Mouse (Mus musculus) C2C12 (cell line): ENCODE data around the gene Dhdh. TPM values are rescaled to one million over a fixed set of nuclear protein-coding genes. Genes with fewer than 3 reads are reported as not detected.

Experiments used
- H3K27me3 ChIP-seq: one replicate; pipeline ENCODE4 v1.6.1; 2011; ENCODE audit not compliant: control insufficient read depth, insufficient read depth, insufficient read length
- H3K36me3 ChIP-seq: one replicate; pipeline ENCODE4 v1.6.1; 2011; ENCODE audit not compliant: control insufficient read depth, insufficient read depth
- H3K4me3 ChIP-seq: one replicate; pipeline ENCODE4 v1.5.1; 2011; ENCODE audit warnings: mild to moderate bottlenecking, control low read depth; ENCODE audit not compliant: poor library complexity, insufficient read depth, severe bottlenecking
- H3K79me2 ChIP-seq: one replicate; pipeline ENCODE4 v1.6.1; 2011; ENCODE audit not compliant: control insufficient read depth, insufficient read depth
- H3K79me3 ChIP-seq: one replicate; pipeline ENCODE4 v1.6.1; 2011; ENCODE audit warnings: low read depth, control low read depth
- H3ac ChIP-seq: one replicate; pipeline ENCODE3; 2011; ENCODE audit warnings: low read depth; ENCODE audit not compliant: control insufficient read depth, insufficient read length
- CEBPB ChIP-seq: IDR thresholded peaks from one replicate; pipeline ENCODE4 v1.6.1; 2011; ENCODE audit warnings: low read depth, mild to moderate bottlenecking, control low read depth, moderate library complexity
- CTCF ChIP-seq: IDR thresholded peaks from one replicate; pipeline ENCODE4 v1.5.1; 2011; ENCODE audit not compliant: control insufficient read depth, insufficient read depth, insufficient read length
- FOSL1 ChIP-seq: IDR thresholded peaks from one replicate; pipeline ENCODE4 v1.8.0; 2011; ENCODE audit warnings: mild to moderate bottlenecking, low read length; ENCODE audit not compliant: poor library complexity, insufficient read depth, severe bottlenecking
- MAX ChIP-seq: IDR thresholded peaks from one replicate; pipeline ENCODE4 v1.6.1; 2011; ENCODE audit warnings: mild to moderate bottlenecking, control low read depth
- MYOD1 ChIP-seq: IDR thresholded peaks from one replicate; pipeline ENCODE4 v1.6.1; 2011; ENCODE audit warnings: low read depth; ENCODE audit not compliant: control insufficient read depth, insufficient read length
- MYOG ChIP-seq: IDR thresholded peaks from one replicate; pipeline ENCODE4 v1.6.1; 2011; ENCODE audit not compliant: control insufficient read depth, insufficient read length; ENCODE audit errors: extremely low read depth
- USF1 ChIP-seq: IDR thresholded peaks from one replicate; pipeline ENCODE4 v1.6.1; 2011; ENCODE audit warnings: low read depth, mild to moderate bottlenecking, control low read depth, moderate library complexity
- polyA plus RNA-seq: library from polyadenylated mRNA; unstranded; fragments of >200 nt; fragmentation: generic; extraction: Trizol; gene quantifications from one replicate; pipeline ENCODE4 v1.2.1, GENCODE M21; 2012; ENCODE audit warnings: missing spikeins

Gene Dhdh
- polyA plus RNA-seq, 1 experiment, result 0.07 TPM

GRCm38 (mm10) chr7:45455932-45456696, 32.5 kb downstream of the Dhdh start:
- Histone ChIP-seq H3ac (no peak overlapping the region), H3K36me3 (peaks cover 33% of the 10 kb centered on the region), H3K79me3 (peaks cover 27% of the 10 kb centered on the region), H3K79me2 (peaks cover 31% of the 10 kb centered on the region), H3K27me3 (no peaks in the 10 kb centered on the region), H3K4me3 (peak overlapping the region; percentile 93)
- TF ChIP-seq CTCF, result no peak
- no peak for TF ChIP-seq MYOD1
- no peak for TF ChIP-seq USF1
- no peak for TF ChIP-seq MAX
- no peak for TF ChIP-seq CEBPB
- TF ChIP-seq MYOG, result no peak
- TF ChIP-seq FOSL1, result no peak

- H3ac ChIP-seq, result no peak overlapping the region
- no peak overlapping the region for H3K4me3 ChIP-seq
- peaks cover 21% of the 10 kb centered on the region for H3K79me3 ChIP-seq
- H3K36me3 ChIP-seq, result peaks cover 28% of the 10 kb centered on the region
- peaks cover 24% of the 10 kb centered on the region for H3K79me2 ChIP-seq
- TF ChIP-seq CTCF (no peak), MYOD1 (no peak), MAX (no peak), USF1 (no peak), FOSL1 (no peak), CEBPB (no peak), MYOG (no peak)
- H3K27me3 ChIP-seq, result no peaks in the 10 kb centered on the region
Observed at GRCm38 (mm10) chr7:45454971-45455370, 33.6 kb downstream of the Dhdh start.

- H3K27me3 ChIP-seq, result no peaks in the 10 kb centered on the region
- H3K79me3 ChIP-seq, result no peaks in the 10 kb centered on the region
- no peaks in the 10 kb centered on the region for H3K79me2 ChIP-seq
- TF ChIP-seq CEBPB (no peak), CTCF (peak; percentile 57), USF1 (no peak)
- H3K4me3 ChIP-seq, result no peak overlapping the region
- H3ac ChIP-seq, result no peak overlapping the region
- H3K36me3 ChIP-seq, result peaks cover 18% of the 10 kb centered on the region
Observed at GRCm38 (mm10) chr7:45451344-45451982, 37.1 kb downstream of the Dhdh start.

- Histone ChIP-seq H3K79me3 (no peaks in the 10 kb centered on the region), H3ac (no peak overlapping the region), H3K4me3 (no peak overlapping the region), H3K36me3 (peaks cover 28% of the 10 kb centered on the region), H3K27me3 (no peaks in the 10 kb centered on the region), H3K79me2 (no peaks in the 10 kb centered on the region)
- TF ChIP-seq CEBPB, result no peak
- no peak for TF ChIP-seq MAX
- TF ChIP-seq MYOD1, result no peak
- TF ChIP-seq USF1, result no peak
- TF ChIP-seq MYOG, result no peak
- no peak for TF ChIP-seq CTCF
- TF ChIP-seq FOSL1, result no peak
Observed at GRCm38 (mm10) chr7:45449974-45450373, 38.6 kb downstream of the Dhdh start.

- TF ChIP-seq CTCF (peak; percentile 48), MYOG (no peak)
- H3K79me3 ChIP-seq, result no peaks in the 10 kb centered on the region
- no peaks in the 10 kb centered on the region for H3K27me3 ChIP-seq
- no peak overlapping the region for H3ac ChIP-seq
- no peak overlapping the region for H3K4me3 ChIP-seq
- no peaks in the 10 kb centered on the region for H3K79me2 ChIP-seq
- peaks cover 27% of the 10 kb centered on the region for H3K36me3 ChIP-seq
Observed at GRCm38 (mm10) chr7:45447325-45447990, 41.1 kb downstream of the Dhdh start.

GRCm38 (mm10) chr7:45446589-45446988, 42.0 kb downstream of the Dhdh start:
- H3K4me3 ChIP-seq, result no peak overlapping the region
- TF ChIP-seq MYOG (no peak), MYOD1 (no peak), FOSL1 (no peak), USF1 (no peak), CEBPB (no peak), CTCF (no peak), MAX (no peak)
- no peak overlapping the region for H3ac ChIP-seq
- H3K79me3 ChIP-seq, result no peaks in the 10 kb centered on the region
- H3K79me2 ChIP-seq, result no peaks in the 10 kb centered on the region
- peaks cover 30% of the 10 kb centered on the region for H3K36me3 ChIP-seq
- H3K27me3 ChIP-seq, result no peaks in the 10 kb centered on the region
